Mouse (Mus musculus): ENCODE data around the gene Abcb6. TPM values are rescaled to one million over a fixed set of nuclear protein-coding genes. Genes with fewer than 3 reads are reported as not detected.

Gene Abcb6
- polyA plus RNA-seq, 1 experiment from 2014 or later: 28.6 TPM

GRCm38 (mm10) chr1:75138448-75138847 is 41.7 kb downstream of the Abcb6 start:
- Histone ChIP-seq H3K27me3 (no peaks in the 10 kb centered on the region), H3K9me3 (replicated peaks) (no peaks in the 10 kb centered on the region), H3K27ac (no peak overlapping the region), H3K4me3 (no peak overlapping the region), H3K9ac (no peak overlapping the region), H3K4me2 (no peak overlapping the region), H3K4me1 (peaks cover 25% of the 10 kb centered on the region), H3K36me3 (ENCODE audit: poor library complexity, severe bottlenecking) (peaks cover 49% of the 10 kb centered on the region)
- 92% methylated on average over 2 of the region's 2 CpGs for WGBS
- no peak for ATAC-seq

DNA sequence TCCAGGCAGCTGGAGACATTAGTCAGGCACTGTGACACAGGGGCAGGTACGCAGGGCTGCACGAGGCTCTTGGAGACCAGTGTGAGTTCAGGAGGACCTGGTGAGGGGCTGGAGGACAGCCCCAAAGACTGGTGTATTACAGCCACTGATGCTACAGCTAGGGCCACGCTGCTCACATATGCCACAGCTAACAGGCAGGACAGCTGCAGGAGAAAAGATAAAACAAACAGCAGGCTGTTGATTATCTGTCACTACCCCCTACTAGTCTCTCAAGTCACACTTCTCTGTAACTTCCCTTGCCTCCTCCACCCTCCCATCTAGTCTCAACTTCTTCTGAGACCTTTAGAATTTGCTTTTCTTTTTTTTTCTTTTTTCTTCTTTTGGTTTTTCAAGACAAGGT is 43.5 kb downstream of the Abcb6 start:
- H3K9ac ChIP-seq: no peak overlapping the region
- 76% methylated on average over 3 of the region's 3 CpGs for WGBS
- H3K4me2 ChIP-seq: no peak overlapping the region
- H3K36me3 ChIP-seq (ENCODE audit: poor library complexity, severe bottlenecking): peaks cover 49% of the 10 kb centered on the region
- H3K4me1 ChIP-seq: peaks cover 23% of the 10 kb centered on the region
- no peak overlapping the region for H3K4me3 ChIP-seq
- H3K27me3 ChIP-seq: no peaks in the 10 kb centered on the region
- ATAC-seq: no peak
- no peaks in the 10 kb centered on the region for H3K9me3 ChIP-seq (replicated peaks)
- no peak overlapping the region for H3K27ac ChIP-seq

- H3K9me3 ChIP-seq (replicated peaks): no peaks in the 10 kb centered on the region
- H3K27ac ChIP-seq: no peak overlapping the region
- peaks cover 20% of the 10 kb centered on the region for H3K4me1 ChIP-seq
- no peak overlapping the region for H3K4me3 ChIP-seq
- ATAC-seq: no peak
- no peak overlapping the region for H3K4me2 ChIP-seq
- H3K36me3 ChIP-seq (ENCODE audit: poor library complexity, severe bottlenecking): peaks cover 49% of the 10 kb centered on the region
- no peak overlapping the region for H3K9ac ChIP-seq
- 94% methylated on average over 6 of the region's 6 CpGs for WGBS
- no peaks in the 10 kb centered on the region for H3K27me3 ChIP-seq
Measured at GRCm38 (mm10) chr1:75136293-75136692, 43.9 kb downstream of the Abcb6 start.

DNA sequence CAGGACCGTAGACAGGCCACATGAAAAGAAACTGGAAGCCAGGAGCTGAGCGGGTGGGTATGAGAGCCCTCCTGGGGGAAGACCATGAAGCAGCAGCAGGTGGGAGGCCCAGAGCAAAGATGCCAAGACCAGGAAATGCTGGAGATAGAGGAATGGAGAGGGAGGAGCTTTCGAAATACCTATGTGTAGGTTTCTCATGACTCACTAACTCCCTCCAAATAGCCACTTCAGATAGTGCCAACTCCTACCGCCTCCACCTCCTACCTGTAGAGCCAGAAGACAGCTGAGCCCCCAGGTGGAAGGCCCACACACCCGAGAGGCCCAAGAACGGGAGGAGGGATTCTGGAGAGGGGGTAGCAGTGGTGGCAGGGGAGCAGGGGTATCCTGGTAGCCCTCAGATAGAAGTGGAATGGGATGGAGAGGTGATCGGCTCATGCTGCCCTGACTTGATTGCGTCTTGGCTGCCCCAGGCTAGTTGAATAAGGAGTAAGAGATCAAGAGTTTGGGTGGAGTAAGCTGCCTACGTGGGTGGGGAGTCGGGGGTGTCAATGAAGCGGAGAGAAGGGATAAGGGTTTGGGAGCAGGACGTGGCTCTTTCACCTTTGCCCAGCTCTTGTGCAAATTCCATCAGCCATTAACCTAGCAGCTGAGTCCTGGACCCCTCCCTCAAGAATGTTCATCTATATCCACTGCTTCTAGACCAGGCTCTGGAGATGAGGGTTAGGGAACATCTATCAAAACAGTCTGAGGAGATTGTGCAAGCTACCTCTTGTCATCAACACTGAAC is 46.6 kb downstream of the Abcb6 start, which contains the start of gene Slc23a3:
Gene Slc23a3, minus strand, starts transcription at position 470 of the 787 bp plus-strand sequence.
- Histone ChIP-seq H3K4me1 (no peaks in the 10 kb centered on the region), H3K27me3 (0 out of 2 replicates have a peak, but pooled peaks cover 3% of the 10 kb centered on the region), H3K36me3 (ENCODE audit: poor library complexity, severe bottlenecking) (peaks cover 37% of the 10 kb centered on the region), H3K27ac (no peak within 1 kb of the TSS), H3K4me2 (no peak within 1 kb of the TSS), H3K9ac (no peak within 1 kb of the TSS), H3K9me3 (replicated peaks) (no peaks in the 10 kb centered on the region), H3K4me3 (no peak within 1 kb of the TSS)
- 66% methylated on average over 12 of the region's 12 CpGs for WGBS
- ATAC-seq: no peak

- Histone ChIP-seq H3K4me2 (no peak overlapping the region), H3K9me3 (replicated peaks) (no peaks in the 10 kb centered on the region), H3K4me1 (0 out of 2 replicates have a peak, but pooled peaks cover 5% of the 10 kb centered on the region), H3K27me3 (0 out of 2 replicates have a peak, but pooled peaks cover 3% of the 10 kb centered on the region), H3K4me3 (no peak overlapping the region), H3K9ac (no peak overlapping the region), H3K36me3 (ENCODE audit: poor library complexity, severe bottlenecking) (no peaks in the 10 kb centered on the region), H3K27ac (no peak overlapping the region)
- 73% methylated on average over 3 of the region's 3 CpGs for WGBS
- no peak for ATAC-seq
Measured at GRCm38 (mm10) chr1:75128641-75129040, 51.6 kb downstream of the Abcb6 start.

- 0 out of 2 replicates have a peak, but pooled peaks cover 5% of the 10 kb centered on the region for H3K4me1 ChIP-seq
- WGBS: 35% methylated on average over 5 of the region's 5 CpGs
- H3K4me3 ChIP-seq: peak overlapping the region; percentile 56
- no peak for ATAC-seq
- no peak overlapping the region for H3K9ac ChIP-seq
- peak overlapping the region; percentile 61 for H3K4me2 ChIP-seq
- peak overlapping the region; percentile 91; the same call in 1 of the 2 replicates for H3K27ac ChIP-seq
- H3K27me3 ChIP-seq: 0 out of 2 replicates have a peak, but pooled peaks cover 3% of the 10 kb centered on the region
- H3K36me3 ChIP-seq (ENCODE audit: poor library complexity, severe bottlenecking): no peaks in the 10 kb centered on the region
- no peaks in the 10 kb centered on the region for H3K9me3 ChIP-seq (replicated peaks)
Measured at GRCm38 (mm10) chr1:75125418-75125817, 54.8 kb downstream of the Abcb6 start.

- 0 out of 2 replicates have a peak, but pooled peaks cover 5% of the 10 kb centered on the region for H3K4me1 ChIP-seq
- H3K27me3 ChIP-seq: 0 out of 2 replicates have a peak, but pooled peaks cover 3% of the 10 kb centered on the region
- no peaks in the 10 kb centered on the region for H3K36me3 ChIP-seq (ENCODE audit: poor library complexity, severe bottlenecking)
- peak within 1 kb of the TSS; percentile 91 for H3K27ac ChIP-seq
- H3K4me3 ChIP-seq: peak within 1 kb of the TSS; percentile 56
- ATAC-seq: peak; percentile 96
- WGBS: 2% methylated on average over 56 of the region's 56 CpGs
- no peaks in the 10 kb centered on the region for H3K9me3 ChIP-seq (replicated peaks)
- peak within 1 kb of the TSS; percentile 61 for H3K4me2 ChIP-seq
- H3K9ac ChIP-seq: peak within 1 kb of the TSS; percentile 66
Measured at GRCm38 (mm10) chr1:75124346-75125321, 55.6 kb downstream of the Abcb6 start, which contains the start of gene Nhej1. Gene Nhej1 (minus strand): TSS chr1:75125200.

GRCm38 (mm10) chr1:75122211-75122610 is 58.0 kb downstream of the Abcb6 start:
- Histone ChIP-seq H3K4me3 (no peak overlapping the region), H3K9ac (no peak overlapping the region), H3K27ac (no peak overlapping the region), H3K4me1 (0 out of 2 replicates have a peak, but pooled peaks cover 5% of the 10 kb centered on the region), H3K9me3 (replicated peaks) (no peaks in the 10 kb centered on the region), H3K4me2 (no peak overlapping the region), H3K27me3 (no peaks in the 10 kb centered on the region), H3K36me3 (ENCODE audit: poor library complexity, severe bottlenecking) (no peaks in the 10 kb centered on the region)
- WGBS: 78% methylated on average over 3 of the region's 3 CpGs
- ATAC-seq: no peak

Small RNA genes lying within 50 kb of the gene (microRNA-seq; reads per million reads assigned to microRNA genes)
- gene Gm27943: not detected

Other genes with a start within 250 kb of the Abcb6 start
- gene Cfap65, start 244.8 kb downstream of the Abcb6 start, polyA plus RNA-seq (2015; fragmentation: Nextera tagmentation; extraction: Ambion mirVana): 0.56 and 0.57 TPM in 2 replicates
- 0.20 and 0.21 TPM in 2 replicates for gene Ihh, start 228.7 kb downstream of the Abcb6 start, polyA plus RNA-seq (2015; fragmentation: Nextera tagmentation; extraction: Ambion mirVana)
- gene Nhej1, start 55.2 kb downstream of the Abcb6 start, polyA plus RNA-seq (2015; fragmentation: Nextera tagmentation; extraction: Ambion mirVana): 8.4 and 10.6 TPM in 2 replicates
- 0.08 TPM in 1 of 2 replicates, not detected in the other for gene Slc23a3, start 46.5 kb downstream of the Abcb6 start, polyA plus RNA-seq (2015; fragmentation: Nextera tagmentation; extraction: Ambion mirVana)
- 47.1 and 52.8 TPM in 2 replicates for gene Cnppd1, start 37.7 kb downstream of the Abcb6 start, polyA plus RNA-seq (2015; fragmentation: Nextera tagmentation; extraction: Ambion mirVana)
- gene Retreg2, start 37.6 kb downstream of the Abcb6 start, polyA plus RNA-seq (2015; fragmentation: Nextera tagmentation; extraction: Ambion mirVana): 71.8 and 75.1 TPM in 2 replicates
- 33.2 and 37.9 TPM in 2 replicates for gene Zfand2b, start 11.7 kb downstream of the Abcb6 start, polyA plus RNA-seq (2015; fragmentation: Nextera tagmentation; extraction: Ambion mirVana)
- 22.0 and 23.1 TPM in 2 replicates for gene Ankzf1, start 11.8 kb upstream of the Abcb6 start, polyA plus RNA-seq (2015; fragmentation: Nextera tagmentation; extraction: Ambion mirVana)
- 29.7 and 31.8 TPM in 2 replicates for gene Atg9a, start 11.8 kb upstream of the Abcb6 start, polyA plus RNA-seq (2015; fragmentation: Nextera tagmentation; extraction: Ambion mirVana)
- 14.6 and 21.1 TPM in 2 replicates for gene Glb1l, start 30.4 kb upstream of the Abcb6 start, polyA plus RNA-seq (2015; fragmentation: Nextera tagmentation; extraction: Ambion mirVana)
- 143 and 157 TPM in 2 replicates for gene Stk16, start 30.4 kb upstream of the Abcb6 start, polyA plus RNA-seq (2015; fragmentation: Nextera tagmentation; extraction: Ambion mirVana)
- 15.3 and 16.6 TPM in 2 replicates for gene Tuba4a, start 39.5 kb upstream of the Abcb6 start, polyA plus RNA-seq (2015; fragmentation: Nextera tagmentation; extraction: Ambion mirVana)
- not detected in 2 replicates for gene A630095N17Rik, start 51.7 kb upstream of the Abcb6 start, polyA plus RNA-seq (2015; fragmentation: Nextera tagmentation; extraction: Ambion mirVana)
- gene Dnajb2, start 56.0 kb upstream of the Abcb6 start, polyA plus RNA-seq (2015; fragmentation: Nextera tagmentation; extraction: Ambion mirVana): 40.0 and 41.7 TPM in 2 replicates
- 4.5 and 6.5 TPM in 2 replicates for gene Ptprn, start 84.1 kb upstream of the Abcb6 start, polyA plus RNA-seq (2015; fragmentation: Nextera tagmentation; extraction: Ambion mirVana)
- 37.0 and 44.1 TPM in 2 replicates for gene Resp18, start 98.0 kb upstream of the Abcb6 start, polyA plus RNA-seq (2015; fragmentation: Nextera tagmentation; extraction: Ambion mirVana)
- 140 and 142 TPM in 2 replicates for gene Dnpep, start 137.6 kb upstream of the Abcb6 start, polyA plus RNA-seq (2015; fragmentation: Nextera tagmentation; extraction: Ambion mirVana)
- 0.81 and 1.1 TPM in 2 replicates for gene Des, start 179.9 kb upstream of the Abcb6 start, polyA plus RNA-seq (2015; fragmentation: Nextera tagmentation; extraction: Ambion mirVana)
- gene Speg, start 194.9 kb upstream of the Abcb6 start, polyA plus RNA-seq (2015; fragmentation: Nextera tagmentation; extraction: Ambion mirVana): 7.6 and 9.0 TPM in 2 replicates